Mouse (Mus musculus): ENCODE results near the gene Nck2.

Nck2 gene

DNA sequence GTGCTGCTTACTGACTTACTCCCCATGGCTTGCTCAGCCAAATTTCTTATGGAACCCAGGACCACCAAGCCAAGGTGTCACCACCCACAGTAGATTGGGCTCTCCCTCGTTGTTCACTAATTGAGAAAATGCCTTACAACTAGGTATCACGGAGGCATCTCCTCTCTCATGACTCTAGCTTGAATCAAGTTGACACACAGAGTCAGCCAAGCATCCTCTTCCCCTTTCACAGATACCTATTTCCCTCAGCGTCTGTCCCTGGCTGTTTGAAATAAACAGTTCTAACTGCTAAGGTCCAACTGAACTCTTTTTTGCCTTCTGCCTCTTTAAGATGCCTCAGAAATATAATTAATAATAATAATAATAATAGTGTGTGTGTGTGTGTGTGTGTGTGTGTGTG lies 148.7 kb downstream of the Nck2 start:
- in situ Hi-C loops (cut with MboI; ENCODE audit: low pct_unique_long_range_greater_than_20kb in 1 of 2, low sequenced_read_pairs in 2 of 2, unreplicated experiment in 1 of 2): no loop called here

DNA sequence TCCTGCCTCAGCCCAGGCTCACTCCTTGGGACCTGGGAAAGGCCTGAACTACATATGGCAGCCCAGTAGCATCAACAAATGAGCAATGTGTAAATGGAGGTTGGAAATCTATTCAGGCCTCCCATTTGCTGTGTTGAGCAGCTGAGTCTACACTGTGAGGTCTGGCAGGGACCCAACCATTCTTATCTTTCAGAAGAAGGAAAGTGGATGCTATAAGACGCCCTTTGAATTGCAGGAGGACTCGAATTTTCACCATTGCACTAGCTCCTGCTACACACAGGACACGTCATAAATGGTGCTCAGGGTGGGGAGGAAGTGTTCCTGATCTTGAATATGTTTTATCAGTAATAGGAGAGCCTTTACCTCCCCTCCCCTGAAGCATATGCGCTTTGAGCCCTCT lies 150.4 kb downstream of the Nck2 start:
- in situ Hi-C loops (cut with MboI; ENCODE audit: low pct_unique_long_range_greater_than_20kb in 1 of 2, low sequenced_read_pairs in 2 of 2, unreplicated experiment in 1 of 2): no loop called here

DNA sequence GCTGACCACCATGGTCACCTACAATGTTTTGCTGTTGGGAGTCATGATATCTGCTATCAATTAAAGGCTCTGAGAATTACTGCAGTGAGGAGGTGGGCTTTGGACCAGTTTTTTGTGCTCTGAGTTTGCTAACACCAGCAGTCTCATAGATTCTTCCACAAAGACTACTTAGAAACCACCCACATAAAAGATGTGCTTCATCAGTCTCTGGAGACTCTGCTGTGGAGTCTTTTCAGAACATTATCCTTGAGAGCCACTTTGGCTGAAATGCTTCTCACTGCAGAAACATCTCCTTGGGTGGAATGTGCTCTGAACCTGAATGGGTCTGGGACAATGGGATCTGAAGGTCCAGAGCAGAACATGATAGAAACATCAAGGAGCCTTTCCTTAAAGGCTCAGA lies 153.4 kb downstream of the Nck2 start:
- in situ Hi-C loops (cut with MboI; ENCODE audit: low pct_unique_long_range_greater_than_20kb in 1 of 2, low sequenced_read_pairs in 2 of 2, unreplicated experiment in 1 of 2): no loop called here

DNA sequence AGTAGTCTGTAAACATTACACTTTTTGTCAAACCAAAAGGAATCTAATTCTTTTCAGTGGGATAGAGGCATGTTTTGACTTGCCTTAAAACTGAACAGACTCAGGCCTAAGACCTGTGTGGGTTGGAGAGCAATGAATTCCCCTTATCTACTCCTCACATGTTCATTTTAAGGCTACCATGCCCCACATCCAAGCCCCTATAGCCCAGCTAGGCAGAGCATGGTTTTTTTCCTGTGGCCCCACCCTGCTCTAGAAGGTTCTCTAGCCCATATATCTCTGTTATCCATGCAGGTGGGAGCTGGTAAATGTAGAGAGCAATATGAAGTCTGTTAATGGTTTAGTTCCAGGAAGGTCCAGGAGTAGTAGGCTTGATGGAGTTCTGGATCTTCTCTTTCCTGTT lies 155.1 kb downstream of the Nck2 start:
- in situ Hi-C loops (cut with MboI; ENCODE audit: low pct_unique_long_range_greater_than_20kb in 1 of 2, low sequenced_read_pairs in 2 of 2, unreplicated experiment in 1 of 2): no loop called here

DNA sequence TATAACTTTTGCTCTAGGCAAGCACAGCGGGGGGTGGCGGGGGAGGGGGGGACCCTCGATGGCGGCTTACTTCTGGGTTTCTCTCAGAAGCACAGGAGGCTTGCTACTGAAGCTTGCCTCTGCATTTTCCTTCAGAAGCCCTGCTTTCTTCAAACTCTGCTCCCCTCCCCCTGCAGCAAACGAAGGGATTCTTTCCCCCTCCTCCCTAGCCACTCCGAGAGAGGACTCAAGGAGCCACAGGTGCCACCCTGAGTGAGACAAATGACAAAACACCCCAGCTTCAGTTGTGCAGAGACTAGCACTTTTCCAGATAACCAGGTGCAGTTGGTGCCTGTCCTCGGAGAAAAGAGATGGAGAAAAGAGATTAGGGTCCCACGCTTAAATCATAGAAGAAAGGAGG lies 156.7 kb downstream of the Nck2 start:
- in situ Hi-C loops (cut with MboI; ENCODE audit: low pct_unique_long_range_greater_than_20kb in 1 of 2, low sequenced_read_pairs in 2 of 2, unreplicated experiment in 1 of 2): no loop called here

DNA sequence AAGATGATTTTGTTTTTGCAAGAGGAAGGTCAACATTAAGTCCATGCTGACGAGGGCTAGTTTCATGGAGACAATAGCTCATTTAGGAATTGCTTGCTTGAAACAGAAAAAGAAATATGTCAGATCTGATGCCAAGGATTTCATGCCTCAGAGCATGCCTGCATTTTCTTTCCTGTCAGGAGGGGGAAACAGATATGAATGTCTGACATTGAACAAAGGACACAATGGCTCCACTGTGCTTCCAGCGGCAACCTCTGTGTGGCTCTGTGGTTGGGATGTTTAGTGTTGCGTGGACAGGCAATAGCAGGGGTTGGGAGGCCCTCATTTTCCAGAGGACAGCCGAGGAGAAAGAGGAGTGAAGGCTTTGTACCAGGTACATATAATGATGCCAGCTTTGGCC lies 171.6 kb downstream of the Nck2 start:
- in situ Hi-C loops (cut with MboI; ENCODE audit: low pct_unique_long_range_greater_than_20kb in 1 of 2, low sequenced_read_pairs in 2 of 2, unreplicated experiment in 1 of 2): no loop called here

Data from mouse embryonic stem cell (cell line).